Mouse (Mus musculus) stomach, postnatal 0 days (tissue): ENCODE results near the gene Dctn1.

Source experiments
- CTCF ChIP-seq: IDR thresholded peaks from 2 replicates; pipeline ENCODE4 v1.5.1; 2016; ENCODE audit warnings: antibody characterized with exemption, low read depth, mild to moderate bottlenecking, moderate library complexity
- EP300 ChIP-seq: optimal IDR thresholded peaks from 2 replicates; pipeline ENCODE3; 2016; ENCODE audit warnings: antibody characterized with exemption

DNA sequence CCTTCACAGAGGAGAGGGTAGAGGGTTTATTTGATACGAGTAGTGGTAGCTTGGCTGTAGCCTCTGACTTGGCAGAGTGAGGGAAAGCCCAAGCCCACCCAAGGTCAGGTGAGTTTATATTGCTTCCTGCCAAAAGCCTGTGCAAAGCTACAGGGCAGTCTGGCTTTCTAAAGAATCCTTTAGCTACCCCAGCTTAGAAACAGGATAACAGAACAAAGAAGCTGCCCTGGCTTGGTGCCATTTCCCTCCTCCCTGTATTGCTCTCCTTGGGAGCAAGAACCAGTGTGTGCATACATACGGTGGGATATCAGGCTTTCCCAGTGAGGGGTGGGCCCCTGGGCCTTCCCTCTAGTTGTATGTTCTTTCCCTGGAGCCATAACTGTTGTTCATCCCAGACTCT is 44.8 kb downstream of the Dctn1 start:
- TF ChIP-seq EP300 (no peak), CTCF (no peak)
